Mouse (Mus musculus) gonadal fat pad, adult 2 months (tissue): Measurements from ENCODE around the gene Acvr1b. TPM values are rescaled to one million over a fixed set of nuclear protein-coding genes. Genes with fewer than 3 reads are reported as not detected.

Experiments
- DNase-seq: peaks from one replicate; pipeline ENCODE4 v3.0.0-alpha.2; 2012; ENCODE audit warnings: low read depth
- polyA plus RNA-seq: library from polyadenylated mRNA; depleted of rRNA; stranded (reverse); fragments of >200 nt; gene quantifications from 2 replicates; pipeline ENCODE4 v1.2.3, GENCODE M21; 2012

Acvr1b gene
- polyA plus RNA-seq, 1 experiment = 32.7 TPM

DNA sequence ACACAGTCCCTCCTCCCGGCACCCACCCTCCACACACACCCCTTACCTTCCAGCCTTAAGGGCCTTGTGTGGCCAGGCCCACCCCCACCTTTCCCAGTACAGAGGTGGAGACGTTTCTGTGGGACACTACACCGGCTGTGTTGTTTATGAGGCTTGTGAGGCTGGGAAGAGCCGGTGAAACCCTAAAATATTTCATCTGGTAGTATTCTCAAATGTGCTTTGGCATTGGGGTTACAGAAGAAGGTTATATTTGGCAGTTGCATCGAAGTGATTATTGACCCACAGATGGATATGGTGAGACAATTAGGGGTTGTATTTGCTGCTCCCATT is 1.2 kb downstream of the Acvr1b start:
- DNase-seq = no peak

DNA sequence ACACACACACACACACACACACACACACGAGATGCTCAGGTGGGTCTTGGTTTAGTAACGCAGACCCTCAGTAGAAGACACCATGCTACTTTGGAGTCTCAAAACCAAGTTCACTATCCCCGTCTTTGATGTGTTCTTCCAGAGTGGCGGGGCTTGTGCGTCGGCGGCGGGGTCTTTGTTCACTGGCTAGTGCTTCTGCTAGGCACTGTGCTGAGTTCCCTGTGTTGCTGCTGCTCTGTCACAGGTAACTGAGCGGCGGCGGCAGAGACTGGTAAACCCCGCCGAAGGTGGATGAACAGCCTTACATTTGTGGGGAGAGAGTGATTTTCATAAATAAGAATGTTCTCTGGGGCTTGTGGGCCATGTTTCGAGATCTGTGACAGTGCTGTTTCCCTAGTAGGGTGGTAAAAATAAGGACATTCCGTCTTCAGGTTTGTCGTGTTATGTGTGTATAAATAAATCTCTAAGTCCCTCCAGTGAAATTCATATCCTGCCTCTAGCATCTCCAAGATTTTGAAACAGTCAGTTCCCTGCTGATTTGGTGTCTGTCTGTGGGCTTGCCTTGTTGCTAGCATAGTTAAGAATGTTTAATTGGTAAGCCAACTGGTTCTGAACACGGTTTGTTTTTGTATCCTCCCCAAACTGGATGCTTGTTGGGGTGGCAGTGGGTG is 1.9 kb downstream of the Acvr1b start:
- DNase-seq = no peak

DNA sequence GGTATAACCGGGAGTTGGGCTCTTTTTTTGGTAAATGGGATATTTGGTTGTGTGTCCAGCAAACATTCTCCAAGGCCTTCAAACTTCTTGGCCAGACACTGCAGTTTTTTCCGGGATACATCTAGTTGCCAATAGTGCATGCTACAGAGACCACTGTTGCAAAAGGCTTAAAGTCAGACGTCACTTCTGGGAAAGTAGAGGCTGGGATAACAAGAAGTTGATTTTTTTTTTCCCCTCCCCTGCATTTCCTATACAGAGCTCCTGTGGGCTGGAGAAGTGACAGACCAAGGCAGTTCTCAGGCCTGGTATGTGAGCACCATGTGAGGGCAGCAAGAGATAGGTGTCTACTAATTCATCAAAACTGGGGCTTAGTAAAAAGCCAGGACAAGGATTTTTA is 2.4 kb downstream of the Acvr1b start:
- no peak for DNase-seq

DNA sequence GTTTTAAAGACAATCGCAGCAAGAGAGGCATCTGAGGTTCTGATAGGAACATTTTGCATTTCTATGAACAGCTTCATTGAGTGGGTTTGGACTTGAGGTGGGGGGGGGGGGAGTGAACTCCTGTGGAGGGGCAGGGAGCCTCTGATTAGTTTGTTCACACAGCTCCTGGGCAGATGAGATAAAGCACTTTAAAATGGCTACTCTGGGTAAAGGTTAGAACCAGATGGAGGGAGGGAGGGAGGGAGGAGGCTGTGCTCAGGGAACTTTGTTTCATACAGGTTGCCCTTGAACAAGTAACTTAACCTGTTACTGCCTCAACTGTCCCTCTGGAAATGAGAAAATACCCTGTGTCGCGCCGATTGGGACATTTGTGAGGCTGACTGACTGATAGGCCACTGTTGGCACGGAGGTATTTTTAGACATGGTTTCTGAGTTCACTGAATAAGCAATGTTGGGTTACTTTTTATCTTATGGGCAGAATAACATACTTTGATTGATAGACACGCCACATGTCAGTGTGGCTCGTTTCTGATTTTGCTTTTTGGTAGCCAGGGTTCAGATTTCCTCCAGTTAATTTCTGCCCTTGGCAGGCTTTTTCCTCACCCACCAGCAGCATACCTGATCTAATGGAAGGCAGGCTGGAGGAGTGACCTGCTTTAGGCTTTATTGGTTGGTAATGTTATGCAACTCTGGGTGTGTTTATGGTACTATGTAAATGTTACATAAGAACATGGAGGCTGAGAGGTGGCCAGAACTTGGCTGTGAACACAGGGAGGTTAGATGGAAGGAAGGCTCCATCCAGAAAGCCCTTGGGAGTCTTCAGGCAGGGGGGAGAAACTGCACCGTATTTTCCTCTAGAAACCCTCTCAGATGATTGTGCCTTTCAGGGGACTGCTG is 3.2 kb downstream of the Acvr1b start:
- no peak for DNase-seq

DNA sequence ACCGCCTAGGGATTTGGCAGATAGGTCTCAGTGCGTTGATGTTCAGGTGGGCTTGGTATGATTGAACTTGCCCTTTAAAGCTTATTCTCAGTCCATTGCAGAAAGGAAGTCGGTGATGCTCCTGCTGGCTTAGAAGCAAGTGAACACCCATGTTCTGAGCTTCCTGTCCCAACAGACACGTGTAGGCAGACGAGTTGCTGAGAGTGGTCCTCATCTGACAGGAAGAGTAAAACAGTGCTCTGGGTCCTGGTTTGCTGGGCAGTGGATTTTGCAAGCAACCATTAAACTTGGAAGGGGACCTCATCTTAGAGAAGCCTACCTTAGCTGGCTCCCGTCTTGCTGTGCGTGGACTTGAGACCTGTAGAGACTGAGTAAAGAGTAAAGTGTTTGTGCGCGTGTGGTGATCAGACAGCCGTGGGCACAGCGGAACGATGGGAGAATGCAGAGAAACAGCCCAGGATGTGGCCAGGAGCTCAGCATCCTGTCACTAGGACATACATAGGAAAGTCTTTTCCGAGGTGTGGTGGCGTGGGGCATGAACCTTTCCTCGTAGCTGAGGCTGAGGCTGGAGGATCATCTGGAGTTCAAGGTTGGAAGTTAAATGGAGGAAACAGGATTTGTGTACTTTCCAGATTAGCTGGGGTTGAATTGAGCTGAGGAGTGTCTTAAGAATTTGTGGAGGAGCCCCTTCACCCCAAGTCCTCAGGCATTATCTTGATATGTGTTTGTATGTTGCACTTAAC is 6.7 kb downstream of the Acvr1b start:
- no peak for DNase-seq

DNA sequence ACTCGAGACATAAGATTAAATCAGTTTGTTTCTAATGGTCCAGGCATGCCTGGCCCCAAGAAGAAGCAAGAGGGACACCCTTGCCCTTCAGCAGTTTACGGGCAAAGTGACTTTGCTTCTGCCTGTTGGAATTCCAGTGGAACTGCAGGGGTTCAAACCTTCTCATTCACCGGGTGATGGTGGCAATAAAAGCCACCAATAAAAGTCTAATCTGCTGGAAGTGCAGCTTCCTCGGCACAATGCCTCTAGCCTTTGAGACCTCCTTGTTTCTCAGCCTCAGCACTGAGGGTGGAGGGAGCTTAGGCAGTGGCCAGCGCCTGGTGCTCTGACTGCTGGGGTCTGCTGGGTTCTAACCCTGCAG is 7.2 kb downstream of the Acvr1b start:
- no peak for DNase-seq

DNA sequence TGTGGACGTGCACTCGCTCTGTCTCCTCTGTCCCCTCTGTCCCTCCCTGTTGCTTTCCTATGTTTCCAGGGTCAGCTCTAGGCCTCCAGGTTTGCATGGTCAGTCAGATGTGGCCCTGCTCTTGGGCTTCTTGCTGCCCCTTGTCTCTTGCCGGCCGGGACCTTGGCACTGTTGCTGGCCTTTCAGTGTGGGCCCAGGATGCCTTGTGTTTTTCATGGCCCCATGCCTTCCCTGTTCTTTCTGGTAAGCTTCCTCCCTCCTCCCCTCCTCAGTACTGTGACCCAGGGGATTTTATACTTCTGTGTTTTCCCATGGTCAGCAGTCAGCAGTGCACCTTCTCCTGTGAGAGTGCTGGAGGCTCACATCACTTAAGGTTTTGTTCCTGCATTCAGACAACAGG is 7.6 kb downstream of the Acvr1b start:
- DNase-seq = no peak

DNA sequence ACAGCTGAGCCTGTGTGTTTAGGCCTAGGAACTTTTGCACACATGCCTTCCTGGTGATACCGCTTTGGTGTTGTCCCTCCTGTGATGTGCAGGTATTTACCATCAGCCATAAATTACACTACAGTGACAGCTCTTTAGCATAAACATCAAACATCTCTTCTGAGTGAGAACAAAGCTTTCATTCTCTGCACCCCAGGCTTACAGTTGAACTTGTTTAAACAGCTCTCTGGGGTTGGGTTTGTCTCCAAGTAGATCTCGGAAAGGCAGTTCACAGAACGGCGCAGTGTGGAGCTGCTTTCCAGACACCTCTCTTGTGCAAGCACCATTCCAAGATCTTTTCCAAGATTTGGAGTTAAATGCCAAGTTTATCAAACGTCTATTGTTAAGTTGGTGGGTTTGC is 8.8 kb downstream of the Acvr1b start:
- DNase-seq = no peak

DNA sequence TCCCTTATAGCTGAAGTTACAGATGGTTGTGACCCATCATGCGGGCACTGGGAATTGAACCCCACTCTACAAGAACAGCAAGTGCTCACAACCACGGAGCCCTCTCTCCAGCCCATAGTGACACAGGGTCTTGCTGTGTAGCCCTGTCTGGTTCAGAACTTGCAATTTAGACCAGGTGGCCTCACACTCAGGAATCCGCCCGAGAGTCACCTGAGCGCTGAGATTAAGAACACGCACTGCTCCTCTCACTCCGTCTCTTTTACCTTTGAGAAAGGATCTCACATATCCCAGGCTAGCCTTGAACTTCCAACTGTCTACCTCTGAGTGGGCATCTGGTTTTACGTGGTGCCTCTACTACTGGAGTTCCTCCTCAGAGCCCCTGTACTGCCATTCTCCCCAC is 10.4 kb downstream of the Acvr1b start:
- DNase-seq = no peak

DNA sequence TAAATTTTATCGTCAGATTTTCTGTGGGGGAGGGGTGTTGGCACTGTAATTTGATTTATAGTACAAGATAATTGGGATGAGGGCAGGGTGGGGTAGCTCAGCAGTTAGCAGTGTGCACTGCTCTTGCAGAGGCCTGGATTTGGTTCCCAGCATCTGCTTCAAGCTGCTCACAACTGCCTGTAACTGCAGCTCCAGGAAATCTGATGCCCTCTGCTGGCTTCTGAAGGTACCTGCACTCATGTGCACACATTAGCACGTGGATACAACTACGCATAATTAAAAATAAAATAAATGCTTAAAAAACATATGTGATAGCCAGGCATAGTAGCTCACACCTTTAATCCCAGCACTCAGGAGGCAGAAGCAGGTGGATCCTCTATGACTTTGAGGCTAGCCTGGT is 11.7 kb downstream of the Acvr1b start:
- DNase-seq = no peak

DNA sequence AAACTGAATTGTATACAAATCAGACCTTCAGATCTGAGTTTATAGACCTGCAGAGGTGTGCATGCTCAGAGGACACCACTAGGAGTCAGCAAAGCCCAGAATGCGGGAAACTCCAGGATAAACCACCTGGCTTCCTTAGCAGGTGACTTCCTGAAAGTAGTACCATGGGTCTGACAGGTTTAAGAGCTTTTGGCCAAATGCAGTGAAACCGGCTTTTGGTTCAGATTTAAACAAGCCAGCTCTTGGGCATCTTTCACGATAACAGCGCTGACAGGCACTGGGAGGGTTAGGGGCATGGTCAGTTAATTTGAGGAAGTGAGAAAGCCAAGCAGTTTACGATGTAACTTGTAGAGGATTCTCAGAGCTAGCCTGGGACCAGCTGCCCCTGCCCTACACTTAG is 14.0 kb downstream of the Acvr1b start:
- DNase-seq = no peak

DNA sequence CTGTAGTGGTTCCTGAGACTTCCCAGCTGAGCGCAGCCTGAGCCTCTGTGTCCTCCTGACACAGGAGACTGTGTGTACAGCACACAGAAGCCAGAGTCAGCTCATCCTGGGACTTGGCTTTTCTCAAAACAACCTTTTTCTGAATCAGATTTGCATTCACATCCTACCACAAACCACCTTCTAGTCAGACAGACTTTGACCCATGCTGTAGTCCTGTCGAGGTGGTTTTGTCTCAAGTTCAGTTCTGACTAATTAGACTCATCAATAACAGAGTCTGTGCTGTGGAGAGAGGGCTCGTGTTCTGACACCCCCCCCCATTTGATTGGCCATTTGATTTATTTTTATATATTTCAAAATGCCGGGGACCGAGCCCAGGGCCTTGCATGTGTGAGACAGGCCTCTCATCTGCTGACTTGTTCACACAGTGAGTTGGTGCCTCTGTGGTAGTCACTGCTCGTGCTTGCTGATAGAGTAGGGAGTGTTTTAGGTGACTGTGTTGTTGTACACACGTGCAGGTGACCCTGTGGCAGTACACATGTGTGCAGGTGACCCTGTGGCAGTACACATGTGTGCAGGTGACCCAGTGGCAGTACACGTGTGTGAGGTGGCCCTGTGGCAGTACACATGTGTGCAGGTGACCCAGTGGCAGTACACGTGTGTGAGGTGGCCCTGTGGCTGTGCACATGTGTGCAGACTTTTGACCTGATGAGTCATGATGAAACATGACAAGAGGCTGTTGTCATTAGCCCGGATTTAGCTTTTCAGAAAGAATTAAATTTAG is 16.3 kb downstream of the Acvr1b start:
- DNase-seq = no peak

DNA sequence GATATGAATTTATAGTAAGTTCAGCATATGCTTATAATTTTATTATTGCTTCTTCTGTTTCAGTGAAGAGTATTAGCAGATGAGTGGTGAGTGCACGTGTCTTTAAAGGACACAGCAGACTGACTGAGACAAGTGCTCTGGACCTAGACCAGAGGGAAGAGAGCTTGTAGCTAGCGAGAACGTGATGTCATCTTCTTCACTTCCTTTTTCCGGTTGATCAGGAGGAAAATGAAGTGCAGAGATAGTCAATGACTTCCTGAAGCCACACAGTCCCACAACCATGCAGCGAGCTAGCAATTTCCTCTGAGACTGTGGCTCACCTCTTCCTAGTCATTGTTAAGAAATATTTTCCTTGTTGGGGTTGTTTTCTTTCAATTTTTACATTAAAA is 16.9 kb downstream of the Acvr1b start:
- DNase-seq = no peak

DNA sequence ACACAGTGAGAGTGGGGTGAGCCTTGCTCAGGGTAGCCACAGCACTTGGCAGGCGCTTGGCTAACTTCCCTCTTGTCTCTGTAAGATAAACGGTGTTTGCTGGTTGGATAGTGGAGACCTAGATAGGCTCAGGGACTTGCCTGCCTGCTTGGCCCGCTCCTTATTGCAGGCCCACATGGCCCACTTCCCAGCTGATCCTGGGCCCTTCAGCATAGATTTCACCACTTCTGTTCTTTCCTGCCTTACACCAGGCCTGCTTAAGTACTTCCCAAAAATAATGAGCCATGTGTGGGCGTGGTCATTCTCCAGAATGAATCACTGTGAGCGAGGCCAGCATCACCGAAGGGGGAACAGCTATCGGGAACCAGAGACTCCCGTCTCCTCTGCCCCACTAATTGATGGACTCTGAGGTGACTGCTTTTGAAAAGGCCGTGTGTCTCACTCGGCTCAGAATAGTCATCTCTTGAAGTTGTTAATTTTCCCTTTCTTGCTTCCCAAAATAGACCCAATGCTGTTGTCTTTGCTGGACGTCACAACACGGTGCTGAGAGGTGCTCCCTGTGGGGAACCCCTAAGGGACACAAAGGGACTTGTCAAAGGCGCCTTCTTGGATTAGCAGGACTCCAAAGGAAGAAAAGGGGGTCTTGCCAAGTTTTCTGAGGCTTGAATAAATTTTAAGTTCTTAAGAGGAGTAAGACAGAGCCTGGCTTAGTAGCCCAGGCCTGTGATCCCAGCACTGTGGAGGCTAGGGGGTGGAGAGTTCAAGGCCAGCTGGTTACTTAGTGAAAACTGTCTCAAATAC is 17.8 kb downstream of the Acvr1b start:
- DNase-seq = peak; percentile 93

DNA sequence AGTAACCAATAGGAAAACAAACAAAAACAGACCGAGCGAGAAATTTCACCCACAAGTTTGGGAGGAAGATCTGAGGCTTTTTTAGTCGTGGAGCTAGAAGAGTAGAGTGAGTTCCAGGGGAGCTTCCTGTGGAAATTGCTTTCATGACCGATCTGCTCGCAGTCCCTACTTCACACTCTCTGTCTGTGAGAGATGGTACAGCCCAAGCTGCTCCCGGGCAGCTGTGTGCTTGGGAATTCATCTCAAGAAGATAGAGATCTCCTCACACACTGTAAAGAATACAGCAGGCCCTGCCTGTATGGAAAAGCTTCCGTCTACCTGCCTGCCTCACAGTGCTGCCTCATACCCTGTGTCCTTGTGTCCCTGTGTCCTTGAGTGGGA is 18.4 kb downstream of the Acvr1b start:
- DNase-seq = no peak

DNA sequence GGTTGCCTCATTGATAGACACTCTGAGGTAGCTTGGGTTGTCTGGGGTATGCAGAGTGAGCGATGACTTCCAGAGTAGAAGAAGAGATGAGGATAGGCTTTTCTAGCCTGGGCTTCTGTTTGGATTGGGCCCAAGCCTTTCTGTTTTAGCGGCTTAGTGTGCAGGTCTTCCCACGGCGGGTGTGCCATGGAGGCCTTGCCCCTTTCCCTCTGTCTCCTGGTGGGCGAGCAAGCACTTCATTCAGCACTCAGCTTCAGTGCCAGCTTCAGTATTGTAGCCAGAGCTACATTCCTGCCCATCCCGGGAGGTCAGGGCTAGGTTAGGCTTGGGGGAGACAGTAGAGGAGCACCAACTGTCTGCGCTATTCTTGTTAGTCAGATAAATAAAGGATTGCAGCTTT is 18.8 kb downstream of the Acvr1b start:
- no peak for DNase-seq

DNA sequence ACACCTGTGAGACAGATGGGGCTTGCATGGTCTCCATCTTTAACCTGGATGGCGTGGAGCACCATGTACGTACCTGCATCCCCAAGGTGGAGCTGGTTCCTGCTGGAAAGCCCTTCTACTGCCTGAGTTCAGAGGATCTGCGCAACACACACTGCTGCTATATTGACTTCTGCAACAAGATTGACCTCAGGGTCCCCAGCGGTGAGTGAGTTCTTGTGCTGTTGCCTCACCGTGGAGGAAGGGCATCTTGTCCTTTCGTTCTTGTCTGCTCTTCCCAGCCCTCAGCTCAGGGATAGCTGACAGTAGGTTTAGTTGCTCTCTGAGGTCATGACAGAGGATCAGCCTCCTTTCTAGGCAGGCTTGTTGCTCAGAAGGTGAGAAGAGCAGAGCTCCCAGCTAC is 20.1 kb downstream of the Acvr1b start:
- no peak for DNase-seq

DNA sequence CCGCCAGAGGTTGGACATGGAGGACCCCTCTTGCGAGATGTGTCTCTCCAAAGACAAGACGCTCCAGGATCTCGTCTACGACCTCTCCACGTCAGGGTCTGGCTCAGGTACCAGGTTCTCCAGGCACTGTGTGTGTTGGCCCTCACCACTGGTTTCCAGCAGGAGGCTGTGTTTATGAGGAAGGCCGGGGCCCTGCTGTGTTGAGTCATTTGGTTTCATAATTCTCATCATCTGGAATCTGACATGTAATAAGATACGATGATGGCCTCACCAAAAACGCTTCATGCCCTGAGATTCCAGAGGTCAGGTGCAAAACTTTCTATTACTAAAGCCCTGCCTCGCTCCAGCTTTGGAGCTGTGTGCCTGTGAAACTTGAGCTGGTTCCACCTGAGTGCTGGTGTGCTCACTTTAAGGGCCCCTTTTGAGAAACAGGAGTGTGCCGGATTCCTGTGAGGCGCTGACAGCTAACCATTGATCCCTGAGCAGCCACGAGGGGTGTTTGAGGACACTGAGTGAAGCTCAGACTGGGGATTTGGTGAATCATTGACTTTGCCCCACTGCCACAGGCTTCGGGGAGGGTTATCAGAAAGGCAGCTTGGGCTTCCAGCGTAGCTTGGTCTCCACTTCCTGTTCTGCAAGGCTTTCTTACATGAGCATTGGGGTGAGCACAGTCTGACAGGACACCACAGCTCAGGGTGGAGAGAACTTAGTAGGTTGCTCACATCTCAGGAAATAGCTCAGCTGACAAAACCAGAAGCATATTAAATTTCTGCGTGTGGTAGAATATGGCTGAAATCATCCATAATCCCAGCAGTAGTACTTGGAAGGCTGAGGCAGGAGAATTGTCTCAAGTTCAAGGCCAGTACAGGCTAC is 21.3 kb downstream of the Acvr1b start:
- DNase-seq = no peak

DNA sequence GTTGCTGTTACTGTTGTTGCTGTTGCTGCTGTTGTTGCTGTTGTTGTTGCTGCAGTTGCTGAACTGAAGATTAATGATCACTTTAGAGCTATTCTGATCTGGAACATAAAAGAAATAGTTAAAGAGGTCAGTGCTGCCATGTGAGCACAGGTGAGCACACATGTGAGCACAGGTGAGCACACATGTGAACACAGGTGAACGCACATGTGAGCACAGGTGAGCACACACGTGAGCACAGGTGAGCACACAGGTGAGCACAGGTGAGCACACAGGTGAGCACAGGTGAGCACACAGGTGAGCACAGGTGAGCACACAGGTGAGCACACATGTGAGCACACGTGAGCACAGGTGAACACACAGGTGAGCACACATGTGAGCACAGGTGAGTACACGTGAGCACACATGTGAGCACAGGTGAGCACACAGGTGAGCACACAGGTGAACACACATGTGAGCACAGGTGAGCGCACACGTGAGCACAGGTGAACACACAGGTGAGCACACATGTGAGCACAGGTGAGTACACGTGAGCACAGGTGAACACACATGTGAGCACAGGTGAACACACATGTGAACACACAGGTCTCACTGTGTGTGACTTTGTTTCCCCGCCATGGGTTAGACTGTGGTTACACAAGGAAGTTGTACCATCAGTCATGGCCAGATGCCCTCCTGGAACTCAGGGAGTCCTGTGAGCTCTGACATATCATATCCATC is 22.4 kb downstream of the Acvr1b start:
- DNase-seq = no peak

DNA sequence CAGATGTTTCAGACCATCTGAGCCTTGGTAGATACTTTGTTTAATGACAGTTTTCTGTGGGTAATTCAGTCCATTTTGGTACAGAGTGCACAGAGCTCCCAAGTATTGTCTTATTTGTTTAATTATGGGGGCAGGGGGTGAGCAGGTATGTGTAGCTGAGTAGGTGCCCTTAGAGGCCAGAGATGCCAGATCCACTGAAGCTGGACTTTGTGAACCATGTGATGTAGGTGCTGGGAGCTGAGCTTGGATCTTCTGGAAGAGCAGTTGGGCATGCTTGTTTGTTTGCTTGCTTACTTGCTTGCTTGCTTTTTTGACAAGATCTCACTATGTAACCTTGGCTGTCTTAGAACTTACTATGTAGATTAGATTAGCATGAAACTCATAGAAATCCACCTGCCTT is 23.1 kb downstream of the Acvr1b start:
- no peak for DNase-seq
